Mouse (Mus musculus): ENCODE results near the gene 1700001J03Rik.
"Not testable (repeated sequence)": the region's sequence is repeated elsewhere in the genome, so short reads cannot be mapped to it uniquely, and the experiment has no call there.

1700001J03Rik gene

GRCm38 (mm10) chr5:146188144-146188543 lies 3.0 kb upstream of the 1700001J03Rik start:
- no peak for DNase-seq (ENCODE audit: low read depth, low spot score)

DNA sequence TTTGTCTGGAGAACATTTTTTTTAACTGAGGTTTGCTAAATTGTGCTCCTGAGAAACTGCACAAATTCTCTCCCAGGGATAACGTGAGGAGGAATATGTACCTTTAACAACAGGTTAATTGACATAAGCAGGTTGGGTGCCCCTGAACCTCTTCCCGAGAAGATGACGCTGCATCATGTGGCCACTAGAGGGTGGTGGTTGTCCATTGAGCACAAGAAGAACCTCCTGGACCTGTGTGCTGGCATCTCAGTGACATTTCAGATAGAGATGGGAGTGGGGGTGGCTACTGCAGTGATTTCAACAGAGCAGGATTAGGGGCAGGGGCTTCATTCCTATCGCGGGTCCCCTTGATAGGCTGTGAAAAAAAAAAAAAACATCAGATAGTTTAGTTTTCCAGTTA lies 2.3 kb upstream of the 1700001J03Rik start:
- not testable (repeated sequence) for DNase-seq (ENCODE audit: low read depth, low spot score)

DNA sequence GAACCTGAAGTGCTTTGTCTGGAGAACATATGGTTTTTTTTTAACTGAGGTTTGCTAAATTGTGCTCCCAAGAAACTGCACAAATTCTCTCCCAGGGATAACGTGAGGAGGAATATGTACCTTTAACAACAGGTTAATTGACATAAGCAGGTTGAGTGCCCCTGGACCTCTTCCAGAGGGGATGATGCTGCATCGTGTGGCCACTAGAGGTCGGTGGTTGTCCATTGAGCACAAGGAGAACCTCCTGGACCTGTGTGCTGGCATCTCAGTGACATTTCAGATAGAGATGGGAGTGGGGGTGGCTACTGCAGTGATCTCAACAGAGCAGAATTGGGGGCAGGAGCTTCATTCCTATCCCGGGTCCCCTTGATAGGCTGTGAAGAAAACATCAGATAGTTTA lies 12.4 kb downstream of the 1700001J03Rik start:
- not testable (repeated sequence) for DNase-seq (ENCODE audit: low read depth, low spot score)

- DNase-seq (ENCODE audit: low read depth, low spot score) = not testable (repeated sequence)
Measured at GRCm38 (mm10) chr5:146170621-146171020, 14.5 kb downstream of the 1700001J03Rik start, which contains the start of gene Gm6309. Gene Gm6309, minus strand, starts transcription at chr5:146170721.

GRCm38 (mm10) chr5:146160439-146160838 lies 24.7 kb downstream of the 1700001J03Rik start, which contains the start of gene Gm5565:
Gene Gm5565, minus strand, starts transcription at chr5:146160539.
- DNase-seq (ENCODE audit: low read depth, low spot score) = not testable (repeated sequence)

DNA sequence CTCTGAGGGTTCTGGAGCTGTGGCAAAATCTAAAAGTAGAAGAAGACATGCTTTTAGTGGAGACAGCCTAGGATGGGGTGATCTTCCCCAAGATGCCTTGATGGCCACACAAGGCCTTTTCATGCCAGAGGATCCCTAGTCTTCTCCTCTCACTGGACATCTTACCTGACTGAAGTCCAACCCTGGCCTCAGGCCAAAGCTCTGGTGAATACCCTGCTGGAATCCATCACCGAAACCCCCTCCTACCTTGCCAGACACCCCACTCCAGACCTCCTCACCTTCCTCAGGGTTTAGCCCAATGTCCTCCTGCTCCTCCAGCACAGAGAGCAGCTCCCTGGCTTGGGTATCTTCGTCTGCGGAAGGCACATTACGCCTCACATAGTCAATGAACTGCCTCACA lies 26.8 kb downstream of the 1700001J03Rik start:
- not testable (repeated sequence) for DNase-seq (ENCODE audit: low read depth, low spot score)

GRCm38 (mm10) chr5:146150454-146150853 lies 34.6 kb downstream of the 1700001J03Rik start:
- DNase-seq (ENCODE audit: low read depth, low spot score) = no peak

- DNase-seq (ENCODE audit: low read depth, low spot score) = no peak
Measured at GRCm38 (mm10) chr5:146147903-146148302, 37.2 kb downstream of the 1700001J03Rik start.

Data from c-Kit-negative CD71-positive TER-119-positive erythroid progenitor cells, embryonic 14.5 days (primary cell).